ENCODE assay signal across 16 mouse cellular contexts in genomic region chr12:3587010-3587409, GRCm38 (mm10). TPM values are rescaled to one million over a fixed set of nuclear protein-coding genes. Genes with fewer than 3 reads are reported as not detected.
DNase-seq lines count a peak whose midpoint lies in the region; ATAC-seq lines count a peak whose summit lies in the region.
"Had no signal": no experiment of that assay in that cellular context is flagged by ENCODE, and none has a peak within 500 bp of the region (broad histone marks: within the 10 kb centered on the region; RNA-seq: fewer than 3 reads in every experiment).

No protein-coding gene starts in this region.

- peak; percentile 45 for ATAC-seq in granulocyte monocyte progenitor cell, adult 5-6 weeks (replicated peaks; ENCODE audit: poor library complexity, severe bottlenecking)
- peak; percentile 47; the same call in 1 of the 2 replicates for ATAC-seq in megakaryocyte-erythroid progenitor cell, adult 5-6 weeks (replicated peaks; ENCODE audit: low FRiP score, low TSS enrichment, poor library complexity, severe bottlenecking)
- ATAC-seq: forebrain, postnatal 0 days; hindbrain, embryonic 16.5 days; inflammation-experienced regulatory T-cells, adult 6 months had no signal

- peak; percentile 34 for DNase-seq in heart, adult 11 months
- DNase-seq in heart, postnatal 25 days (ENCODE audit: low spot score) = no peak
- no peak for DNase-seq in layer of hippocampus, postnatal 25 days (ENCODE audit: extremely low spot score in 1 of 2, low spot score in 1 of 2)
- no peak for DNase-seq in ovary, postnatal 14 days (ENCODE audit: low spot score)
- DNase-seq in right cerebral cortex, postnatal 36 days (ENCODE audit: low spot score in 2 of 2) = no peak
- DNase-seq: adrenal gland, postnatal 10 days; cerebellum, adult 11-12 months; cerebellum, adult 9-10 months; cerebellum, postnatal 25 days; forebrain, postnatal 0 days; gastrocnemius, postnatal 14 days; heart, postnatal 4 days had no signal

- intact Hi-C loops in heart, postnatal 25 days (cut with DNase I) = no loop called here

RNA-seq across cellular contexts. Expression of gene Dtnb, which starts 14.8 kb away (rescaled TPM):
- total RNA-seq in heart, postnatal 25 days (2021) = 1 to 10 TPM; 5.3 to 5.4 TPM
- total RNA-seq in granulocyte monocyte progenitor cell, adult 5-6 weeks (2014; fragmentation: Nextera tagmentation) = 14.2 and 27.7 TPM in 2 replicates
- total RNA-seq in granulocyte monocyte progenitor cell, adult 5-6 weeks (2017) = 8.9 and 14.3 TPM in 2 replicates
- total RNA-seq in megakaryocyte-erythroid progenitor cell, adult 5-6 weeks (2014; fragmentation: Nextera tagmentation) = 43.8 and 49.1 TPM in 2 replicates
- 16.8 and 22.9 TPM in 2 replicates for total RNA-seq in megakaryocyte-erythroid progenitor cell, adult 5-6 weeks (2017)
- total RNA-seq in layer of hippocampus, postnatal 25 days (2021) = 100 to 1,000 TPM; 114 to 118 TPM
